Mouse (Mus musculus) olfactory bulb, adult 2 months (tissue): ENCODE data around the gene Pkd1l3.

Source experiments
- CTCF ChIP-seq: fragments of 200-500 bp; IDR thresholded peaks from 2 replicates; pipeline ENCODE4 v1.5.1; 2012; ENCODE audit warnings: low read depth, mild to moderate bottlenecking, low read length, moderate library complexity; ENCODE audit not compliant: insufficient read depth
- POLR2A ChIP-seq: fragments of 200-500 bp; IDR thresholded peaks from 2 replicates; pipeline ENCODE4 v1.6.1; 2012; ENCODE audit warnings: mild to moderate bottlenecking, low read depth, low read length, moderate library complexity; ENCODE audit not compliant: insufficient read depth

GRCm38 (mm10) chr8:109564766-109565165 lies 49.6 kb upstream of the Pkd1l3 start:
- no peak for TF ChIP-seq CTCF
- TF ChIP-seq POLR2A: no peak
